Mouse (Mus musculus) heart, adult 8-10 months (tissue): Measurements from ENCODE around the gene Phtf2. TPM values are rescaled to one million over a fixed set of nuclear protein-coding genes. Genes with fewer than 3 reads are reported as not detected.
"Not testable (repeated sequence)": the region's sequence is repeated elsewhere in the genome, so short reads cannot be mapped to it uniquely, and the experiment has no call there.

Experiments used
- DNase-seq: peaks from one replicate; pipeline ENCODE4 v3.0.0; 2022; ENCODE audit warnings: low spot score
- total RNA-seq, 4 experiments: library from RNA; stranded (reverse); gene quantifications; 2 replicates each; pipeline ENCODE4 v1.2.4; 2022

Phtf2 gene
- total RNA-seq, 4 experiments from 2014 or later: 66.3 to 72.5 (median 69.6) TPM

- no peak for DNase-seq
Observed at GRCm38 (mm10) chr5:20778274-20778984, 103.5 kb downstream of the Phtf2 start.

DNA sequence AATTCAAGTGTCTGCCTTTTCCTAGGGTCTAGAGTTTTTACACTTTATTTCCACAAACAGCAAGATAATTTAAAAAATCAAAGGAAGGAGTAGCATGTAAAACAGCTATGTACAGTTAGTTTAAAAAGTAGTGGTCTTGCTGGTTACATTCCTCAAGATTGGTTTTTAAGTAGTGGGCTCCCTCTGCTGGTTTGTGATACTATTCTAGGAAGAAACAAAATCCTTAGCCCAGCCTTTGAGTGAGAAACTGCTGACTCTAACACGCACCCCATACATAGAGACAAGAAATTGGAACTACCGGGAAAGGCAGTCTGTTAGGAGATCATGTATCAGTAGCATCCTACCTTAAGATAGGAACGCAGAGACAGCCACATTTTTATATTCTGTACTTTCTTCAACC is 108.6 kb downstream of the Phtf2 start:
- peak; percentile 14 for DNase-seq

DNA sequence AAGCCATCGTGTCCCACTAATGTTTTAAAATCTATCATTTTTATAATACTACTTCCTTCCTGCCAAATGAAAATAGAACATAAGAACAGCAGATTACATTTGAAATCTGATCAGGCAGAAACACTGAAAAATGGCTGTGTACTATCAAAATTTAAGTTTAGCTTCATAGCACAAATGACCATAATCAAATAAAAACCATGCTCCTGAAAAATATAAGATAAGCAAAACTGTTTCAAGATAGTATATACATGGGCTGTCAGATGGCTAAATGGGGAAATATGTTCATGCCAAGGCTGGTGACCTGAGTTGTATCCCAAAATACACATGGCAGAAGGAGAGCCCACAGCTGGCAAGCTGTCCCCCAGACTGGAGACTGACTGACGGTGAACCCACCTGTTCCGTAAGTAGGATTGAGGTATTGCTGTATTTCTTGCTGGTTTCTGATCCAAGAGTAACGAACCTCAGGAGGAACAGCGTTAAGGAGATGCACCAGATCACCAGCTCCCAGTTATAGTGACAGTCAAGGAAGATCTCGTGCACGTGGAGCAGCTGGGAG is 116.5 kb downstream of the Phtf2 start:
- DNase-seq: peak; percentile 13

- not testable (repeated sequence) for DNase-seq
Observed at GRCm38 (mm10) chr5:20762441-20762840, 119.5 kb downstream of the Phtf2 start.

DNA sequence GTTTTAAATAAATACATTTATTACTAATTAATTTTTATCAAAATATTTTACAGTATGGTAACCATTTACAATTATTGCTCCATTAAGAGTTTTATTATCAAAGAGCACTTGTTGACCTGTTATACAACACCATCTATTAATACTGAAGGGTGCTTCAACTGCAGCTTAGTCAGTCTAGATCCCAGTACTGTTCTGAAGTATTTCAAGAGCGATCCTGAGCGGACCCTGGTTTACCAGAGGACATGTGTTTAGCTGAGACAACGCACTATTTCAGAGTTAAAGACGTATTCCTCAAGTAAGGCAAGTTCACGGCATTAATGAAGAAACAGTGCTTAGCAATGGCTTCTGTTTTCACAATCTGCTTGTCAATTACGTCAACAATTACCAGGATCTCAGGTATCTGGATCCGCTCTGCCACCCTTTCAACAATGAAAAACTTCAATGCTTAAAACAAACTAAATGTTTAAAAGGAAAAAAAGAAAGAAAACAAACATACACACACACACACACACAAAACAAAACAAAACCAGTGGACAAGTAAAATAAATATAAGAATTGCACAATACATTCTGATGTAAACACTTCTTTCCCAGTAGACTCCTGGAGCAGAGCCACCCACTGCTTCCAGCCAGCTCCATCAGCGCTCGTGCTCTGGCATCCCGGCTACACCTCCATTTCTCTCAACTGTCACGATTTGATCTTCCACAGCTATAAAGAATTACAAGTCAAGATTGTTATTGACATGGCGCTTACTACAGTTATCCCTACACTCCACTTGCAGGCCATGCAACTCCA is 121.4 kb downstream of the Phtf2 start:
- no peak for DNase-seq

DNA sequence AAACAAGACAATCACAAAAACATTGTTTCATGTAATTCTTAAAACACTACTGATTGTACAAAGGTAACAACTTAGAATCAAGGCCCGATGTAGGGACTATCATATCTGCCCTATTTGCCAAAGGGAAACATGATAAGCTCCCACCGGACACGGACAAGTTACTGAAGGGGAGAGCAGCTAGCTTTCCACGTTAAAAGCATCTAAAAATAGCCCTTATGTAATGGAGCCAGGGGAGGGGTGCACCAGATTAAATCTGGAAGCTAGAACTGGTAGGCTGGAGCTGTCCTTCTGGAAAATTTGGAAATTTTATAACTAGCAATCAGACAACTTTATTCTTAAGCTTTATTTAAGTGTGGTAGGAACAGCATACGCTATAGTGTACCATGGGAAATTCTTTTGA is 122.2 kb downstream of the Phtf2 start:
- DNase-seq: peak; percentile 32

DNA sequence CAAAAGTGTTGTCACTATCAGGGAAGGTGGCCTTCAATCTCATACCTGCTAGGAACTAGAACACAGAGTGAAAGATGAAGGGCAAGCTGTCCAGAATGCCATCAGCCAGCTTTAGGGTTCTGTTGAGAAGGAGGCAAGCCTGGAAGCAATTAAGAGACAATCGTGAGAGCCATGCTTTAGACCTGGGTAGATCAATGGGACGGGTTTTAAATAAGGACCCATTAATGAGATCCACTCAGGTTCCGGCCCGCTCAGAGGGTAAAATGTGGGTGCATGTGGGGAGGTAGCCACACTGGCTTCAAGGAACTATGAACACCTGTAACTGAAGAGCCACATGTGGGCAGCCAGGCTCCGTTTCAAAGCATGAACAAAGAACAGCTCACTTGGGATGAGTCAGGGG is 128.0 kb downstream of the Phtf2 start:
- no peak for DNase-seq

- no peak for DNase-seq
Observed at GRCm38 (mm10) chr5:20753096-20753495, 128.8 kb downstream of the Phtf2 start.

DNA sequence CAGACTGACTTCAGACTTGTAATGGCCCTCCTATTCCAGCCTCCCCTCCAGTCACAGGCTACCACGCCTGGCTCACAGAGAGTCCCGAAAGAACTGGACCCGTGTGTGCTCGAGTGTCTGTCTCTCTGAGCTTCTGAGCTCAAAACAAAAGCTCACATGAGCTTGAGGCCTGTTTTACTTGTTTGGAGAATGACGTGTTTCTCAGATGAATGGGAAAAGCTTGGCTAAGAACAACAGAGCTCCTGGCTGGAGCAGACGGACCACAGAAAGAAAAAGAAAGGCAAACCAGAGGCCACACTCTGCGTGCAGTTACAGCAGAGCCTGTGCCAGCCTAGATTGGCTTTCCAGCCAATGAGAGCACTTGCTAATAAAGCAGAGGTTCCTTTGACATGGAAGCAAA is 130.2 kb downstream of the Phtf2 start:
- peak; percentile 4 for DNase-seq

DNA sequence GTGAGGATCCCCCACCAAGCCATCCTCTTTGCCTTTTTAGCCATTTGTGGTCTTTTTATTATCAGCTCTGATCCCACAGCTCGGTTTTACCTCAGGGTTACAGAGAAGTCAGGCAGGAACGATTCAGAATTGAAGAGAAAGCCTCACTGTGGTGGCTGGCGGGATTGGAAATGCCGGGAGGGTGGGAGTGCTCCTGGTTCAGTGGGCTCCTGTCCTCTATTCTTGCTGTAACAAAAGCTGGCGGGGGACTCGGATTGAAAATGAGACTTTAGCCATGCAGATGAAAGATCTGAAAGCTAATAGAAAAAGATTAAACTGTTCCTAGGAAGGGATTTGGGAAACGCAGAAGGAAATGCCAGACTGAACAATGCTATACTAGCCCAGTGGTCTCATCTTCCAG is 130.9 kb downstream of the Phtf2 start:
- no peak for DNase-seq

GRCm38 (mm10) chr5:20749535-20749934 is 132.4 kb downstream of the Phtf2 start:
- DNase-seq: no peak

DNA sequence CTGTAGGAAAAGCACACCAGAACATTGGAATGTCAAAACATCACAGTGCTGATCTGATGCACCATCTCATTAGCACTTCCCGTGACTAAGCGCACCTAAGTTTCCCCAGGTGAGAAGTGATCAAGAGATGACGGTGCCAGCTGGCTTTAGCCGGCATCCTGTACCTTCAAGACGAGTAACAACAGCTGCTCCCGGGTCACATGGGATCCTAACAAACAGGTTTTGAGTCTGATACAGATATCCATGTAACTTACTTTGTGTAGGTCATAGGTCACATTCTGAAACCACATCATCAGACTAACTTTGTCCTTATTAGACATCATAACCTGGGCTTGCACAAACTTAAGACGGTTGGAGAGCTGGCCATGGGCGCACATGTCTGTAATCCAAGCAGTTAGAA is 133.1 kb downstream of the Phtf2 start:
- DNase-seq: no peak

DNA sequence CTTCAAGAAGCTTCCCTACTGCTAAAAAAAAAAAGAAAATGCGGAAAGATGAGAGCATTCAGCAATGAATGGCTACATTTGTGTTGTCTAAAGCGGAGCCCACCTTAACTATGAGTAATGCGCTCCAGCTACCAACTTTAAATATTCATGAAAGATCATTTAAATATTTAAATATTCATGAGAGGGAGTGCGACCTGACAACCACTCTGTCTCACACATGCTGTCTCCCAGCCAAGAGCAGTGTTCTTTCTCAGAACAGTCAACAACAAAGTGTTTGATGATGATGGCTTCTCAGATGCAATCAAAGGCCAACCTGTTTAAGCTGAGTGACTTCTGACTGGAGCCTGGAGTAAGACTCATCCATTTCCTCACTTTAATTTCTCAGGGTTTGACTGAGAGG is 133.8 kb downstream of the Phtf2 start:
- DNase-seq: no peak

GRCm38 (mm10) chr5:20741936-20742335 is 140.0 kb downstream of the Phtf2 start:
- DNase-seq: no peak

DNA sequence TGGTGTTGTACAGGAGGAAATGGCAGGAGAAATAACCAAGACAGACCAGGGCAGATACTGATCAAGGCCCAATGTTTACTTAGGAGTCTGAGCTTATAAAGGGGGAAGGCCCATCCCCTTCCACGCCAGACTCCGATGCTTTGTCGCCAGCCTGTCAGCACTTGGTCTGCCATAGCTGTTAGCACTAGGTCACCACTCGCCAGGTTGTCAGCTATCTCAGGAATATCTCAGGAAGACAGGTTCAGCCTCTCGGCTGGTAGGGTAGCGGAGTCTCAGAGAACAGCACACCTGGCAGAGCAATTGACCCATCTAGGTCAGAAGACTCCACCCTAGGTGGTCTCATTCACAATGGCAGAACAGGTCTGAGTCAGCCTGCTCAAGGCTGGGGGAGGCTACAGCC is 140.7 kb downstream of the Phtf2 start:
- no peak for DNase-seq

DNA sequence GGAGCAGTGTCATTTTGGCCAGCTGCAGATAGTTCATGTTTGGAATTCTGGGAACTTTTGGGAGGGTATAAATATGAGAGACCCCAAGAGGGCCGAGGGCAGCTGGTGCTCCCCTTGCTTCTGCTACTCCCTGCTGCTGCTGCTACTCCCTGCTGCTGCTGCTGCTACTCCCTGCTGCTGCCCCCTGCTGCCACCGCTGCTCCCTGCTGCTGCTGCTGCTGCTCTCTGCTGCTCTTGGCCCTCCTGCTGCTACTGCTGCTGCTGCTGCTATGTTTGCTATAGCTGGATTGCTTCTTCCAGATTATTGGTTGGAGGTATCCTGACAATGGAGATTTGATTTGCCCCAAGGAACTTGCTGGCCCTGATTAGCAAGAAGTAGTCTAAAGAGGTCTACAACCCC is 143.1 kb downstream of the Phtf2 start:
- no peak for DNase-seq

DNA sequence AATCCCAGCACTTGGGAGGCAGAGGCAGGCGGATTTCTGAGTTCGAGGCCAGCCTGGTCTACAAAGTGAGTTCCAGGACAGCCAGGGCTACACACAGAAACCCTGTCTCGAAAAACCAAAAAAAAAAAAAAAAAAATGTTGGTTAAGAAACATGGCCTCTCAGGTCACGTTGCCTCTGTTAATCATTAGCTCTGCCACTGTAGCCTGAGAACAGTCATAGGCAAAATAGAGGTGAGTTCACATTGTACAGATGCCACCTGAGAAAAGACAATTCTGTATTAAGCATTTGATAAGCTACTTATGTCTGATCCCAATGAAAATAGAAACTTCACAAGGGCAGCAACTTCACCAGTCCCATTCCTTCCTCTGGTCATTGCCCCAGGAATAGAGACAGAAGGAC is 158.7 kb downstream of the Phtf2 start:
- DNase-seq: not testable (repeated sequence)

DNA sequence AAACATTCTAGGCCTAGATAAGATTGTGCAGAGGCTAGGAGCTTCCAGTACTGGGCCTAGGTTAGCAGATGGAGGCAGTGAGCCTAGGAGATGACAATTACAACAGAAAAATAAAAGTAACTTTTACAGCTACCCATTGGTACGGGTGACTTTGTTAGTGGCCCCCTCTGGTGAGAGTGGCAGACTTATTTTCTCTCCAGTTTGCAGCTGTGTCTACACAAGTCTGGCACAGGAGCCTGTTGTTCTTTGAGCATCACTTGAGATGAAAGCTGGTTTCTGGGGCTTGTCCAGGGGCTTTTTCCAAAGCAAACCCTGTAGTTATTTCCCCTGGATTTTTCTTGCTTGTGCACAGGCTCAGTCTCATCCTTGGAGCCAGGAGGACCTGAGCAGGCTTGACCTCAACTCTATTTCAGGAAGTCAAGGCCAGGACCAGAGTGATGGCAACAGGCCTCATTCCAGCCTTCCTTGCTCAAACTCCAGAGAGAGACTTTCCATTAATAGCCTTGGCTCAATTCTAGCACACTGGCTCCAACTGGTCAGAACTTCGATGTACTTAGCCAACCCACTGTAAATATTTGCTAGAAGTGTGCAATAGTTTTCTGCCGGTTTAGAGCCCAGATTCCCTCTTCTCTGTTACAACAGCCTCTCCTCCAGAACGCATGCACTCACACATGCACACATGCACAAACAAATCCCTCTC is 161.6 kb downstream of the Phtf2 start:
- peak; percentile 59 for DNase-seq

- not testable (repeated sequence) for DNase-seq
Observed at GRCm38 (mm10) chr5:20715980-20716379, 165.9 kb downstream of the Phtf2 start.

GRCm38 (mm10) chr5:20714619-20715018 is 167.3 kb downstream of the Phtf2 start:
- DNase-seq: not testable (repeated sequence)

DNA sequence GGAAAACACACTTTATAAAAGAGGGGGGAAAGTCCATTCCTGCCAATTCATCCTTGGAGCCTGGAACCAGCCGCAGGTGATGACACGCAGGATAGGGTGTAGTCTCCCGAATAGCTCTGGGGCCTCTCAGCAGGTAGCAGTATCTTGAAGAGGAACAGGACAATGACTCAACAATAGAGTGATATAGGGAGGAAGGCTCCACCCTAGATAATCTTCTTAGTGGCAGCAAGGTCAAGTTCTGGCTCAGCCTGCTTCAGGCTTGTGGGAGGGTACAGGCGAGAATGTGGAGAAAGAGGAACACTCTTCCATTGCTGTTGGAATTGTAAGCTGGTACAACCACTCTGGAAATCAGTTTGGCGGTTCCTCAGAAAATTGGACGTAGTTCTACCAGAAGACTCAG is 171.1 kb downstream of the Phtf2 start:
- DNase-seq: not testable (repeated sequence)
